Mouse (Mus musculus): ENCODE data around the gene Scd2. TPM values are rescaled to one million over a fixed set of nuclear protein-coding genes. Genes with fewer than 3 reads are reported as not detected.
"Not testable (repeated sequence)": the region's sequence is repeated elsewhere in the genome, so short reads cannot be mapped to it uniquely, and the experiment has no call there.

The Scd2 gene
- polyA plus RNA-seq, 1 experiment from 2014 or later = 470 TPM

DNA sequence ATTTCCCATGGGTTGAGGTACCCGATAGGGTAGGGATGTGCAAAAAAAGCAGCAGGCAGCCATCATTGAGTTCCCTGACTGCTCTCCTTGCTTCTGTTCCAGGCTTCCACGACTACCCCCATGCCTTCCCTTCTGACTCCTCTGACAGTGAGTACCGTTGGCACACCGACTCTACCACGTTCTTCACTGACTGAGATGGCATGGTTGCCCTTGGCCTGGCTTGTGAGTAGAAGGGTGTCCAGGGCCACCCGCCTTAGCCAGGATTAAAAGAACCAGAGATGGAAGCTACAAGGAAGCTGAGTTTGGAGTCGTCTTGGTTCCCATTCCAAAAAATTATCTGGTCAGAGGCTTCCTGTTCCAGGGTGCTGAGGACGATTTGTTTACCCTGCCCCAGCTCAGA lies 15.5 kb upstream of the Scd2 start:
- Histone ChIP-seq H3K4me2 (no peak overlapping the region), H3K36me3 (replicated peaks) (no peaks in the 10 kb centered on the region), H3K9me3 (no peaks in the 10 kb centered on the region), H3K9ac (no peak overlapping the region), H3K4me1 (peaks cover 29% of the 10 kb centered on the region), H3K27ac (no peak overlapping the region), H3K27me3 (no peaks in the 10 kb centered on the region), H3K4me3 (replicated peaks) (no peak overlapping the region)
- no peak for ATAC-seq (ENCODE audit: low FRiP score)
- 90% methylated on average over 8 of the region's 8 CpGs for WGBS

DNA sequence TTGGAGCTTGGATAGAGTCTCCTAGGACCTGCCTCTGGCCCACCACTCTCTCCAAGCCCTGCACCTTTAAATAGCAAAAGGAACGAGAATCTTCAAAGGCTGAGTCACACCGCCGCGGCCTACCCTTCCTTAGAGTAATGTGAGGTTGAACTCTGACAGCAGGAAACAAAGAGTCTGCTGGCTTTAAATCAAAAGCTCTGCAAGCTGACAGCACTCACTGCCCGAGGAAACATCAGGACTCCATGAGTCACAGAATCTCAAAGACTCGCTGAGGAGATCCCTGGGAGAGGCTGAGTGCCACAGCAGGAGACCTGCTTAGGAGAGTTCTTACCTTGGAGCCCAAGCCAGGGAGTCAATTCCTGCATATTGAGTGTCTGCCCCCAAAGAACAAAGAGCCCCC lies 12.7 kb upstream of the Scd2 start:
- Histone ChIP-seq H3K9me3 (no peaks in the 10 kb centered on the region), H3K9ac (no peak overlapping the region), H3K27ac (peak overlapping the region; percentile 47), H3K4me2 (no peak overlapping the region), H3K4me3 (replicated peaks) (no peak overlapping the region), H3K27me3 (no peaks in the 10 kb centered on the region), H3K36me3 (replicated peaks) (no peaks in the 10 kb centered on the region), H3K4me1 (peaks cover 48% of the 10 kb centered on the region)
- 7% methylated on average over 6 of the region's 6 CpGs for WGBS
- ATAC-seq (ENCODE audit: low FRiP score) = no peak

DNA sequence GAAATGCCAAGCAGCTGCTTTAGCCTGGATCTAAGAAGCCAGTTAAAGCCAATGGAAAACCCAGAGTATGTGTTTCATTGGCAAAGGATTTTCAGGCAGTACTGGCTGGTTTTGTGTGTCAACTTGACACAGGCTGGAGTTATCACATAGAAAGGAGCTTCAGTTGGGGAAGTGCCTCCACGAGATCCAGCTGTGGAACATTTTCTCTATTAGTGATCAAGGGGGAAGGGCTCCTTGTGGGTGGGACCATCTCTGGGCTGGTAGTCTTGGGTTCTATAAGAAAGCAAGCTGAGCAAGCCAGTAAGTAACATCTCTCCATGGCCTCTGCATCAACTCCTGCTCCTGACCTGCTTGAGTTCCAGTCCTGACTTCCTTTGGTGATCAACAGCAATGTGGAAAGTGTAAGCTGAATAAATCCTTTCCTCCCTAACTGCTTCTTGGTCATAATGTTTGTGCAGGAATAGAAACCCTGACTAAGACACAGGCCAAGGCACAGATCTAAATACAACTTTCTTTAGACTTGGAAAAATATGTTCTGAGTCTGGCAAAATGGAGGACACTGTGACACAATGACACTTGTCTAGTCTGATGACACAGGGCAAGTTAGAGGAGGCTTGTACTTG lies 11.5 kb upstream of the Scd2 start:
- H3K27ac ChIP-seq = peak overlapping the region; percentile 98; the same call in 1 of the 2 replicates
- H3K4me1 ChIP-seq = peaks cover 51% of the 10 kb centered on the region
- H3K27me3 ChIP-seq; H3K4me3 ChIP-seq (replicated peaks); ATAC-seq (ENCODE audit: low FRiP score); H3K9me3 ChIP-seq; H3K9ac ChIP-seq; H3K4me2 ChIP-seq; H3K36me3 ChIP-seq (replicated peaks): not testable (repeated sequence)
- 71% methylated on average over 1 of the region's 1 CpGs for WGBS

- no peak overlapping the region for H3K4me3 ChIP-seq (replicated peaks)
- H3K4me1 ChIP-seq = peaks cover 51% of the 10 kb centered on the region
- 25% methylated on average over 9 of the region's 9 CpGs for whole genome bisulfite sequencing
- peak overlapping the region; percentile 98 for H3K27ac ChIP-seq
- H3K27me3 ChIP-seq = no peaks in the 10 kb centered on the region
- H3K4me2 ChIP-seq = peak overlapping the region; percentile 78
- H3K9me3 ChIP-seq = no peaks in the 10 kb centered on the region
- ATAC-seq (ENCODE audit: low FRiP score) = no peak
- no peaks in the 10 kb centered on the region for H3K36me3 ChIP-seq (replicated peaks)
- no peak overlapping the region for H3K9ac ChIP-seq
Measured at GRCm38 (mm10) chr19:44282534-44283156, 10.8 kb upstream of the Scd2 start.

DNA sequence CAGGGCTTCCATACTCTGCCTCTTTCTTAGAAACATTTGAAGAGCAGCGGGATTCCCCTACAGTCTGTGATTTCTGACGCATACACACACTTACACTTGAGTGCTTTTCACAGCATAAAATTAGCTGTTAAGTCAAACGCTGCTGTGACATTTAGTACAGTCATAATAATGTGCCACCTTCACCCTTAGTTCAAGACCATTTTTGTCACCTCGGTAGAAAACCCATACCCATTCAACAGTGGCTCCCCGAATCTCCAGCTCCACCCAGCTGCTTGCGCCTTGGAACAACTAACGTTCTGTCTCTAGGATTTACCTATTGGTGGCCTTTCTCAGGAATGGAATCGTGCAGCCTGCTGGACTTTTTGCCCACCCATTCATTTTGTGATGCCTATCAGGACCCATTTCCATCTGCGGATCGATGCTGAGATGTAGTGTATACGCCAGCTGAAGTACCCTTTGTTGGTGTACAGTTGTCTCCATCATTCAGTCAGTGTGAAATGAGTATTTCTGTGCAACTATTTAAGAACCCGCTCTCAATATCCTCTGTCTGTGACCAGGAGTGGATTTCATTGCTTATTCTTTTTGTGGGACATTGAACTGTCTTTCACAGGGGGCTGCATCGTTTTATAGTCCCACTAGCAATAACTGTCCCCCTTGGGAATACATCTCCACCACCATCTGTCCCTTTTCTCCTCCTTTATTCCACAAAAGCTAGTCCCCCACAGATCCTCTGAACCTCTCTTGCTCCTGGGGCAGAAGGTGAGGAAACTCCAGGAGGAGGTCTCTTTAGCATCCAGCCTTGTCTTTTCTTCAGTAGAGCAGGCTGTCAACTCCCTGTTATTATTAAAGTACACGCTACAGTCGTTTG lies 10.1 kb upstream of the Scd2 start:
- Histone ChIP-seq H3K4me1 (peaks cover 51% of the 10 kb centered on the region), H3K9me3 (no peaks in the 10 kb centered on the region), H3K36me3 (replicated peaks) (no peaks in the 10 kb centered on the region), H3K27me3 (no peaks in the 10 kb centered on the region), H3K4me3 (replicated peaks) (peak overlapping the region; percentile 41), H3K9ac (peak overlapping the region; percentile 59), H3K27ac (peak overlapping the region; percentile 98), H3K4me2 (peak overlapping the region; percentile 78)
- 24% methylated on average over 15 of the region's 15 CpGs for WGBS
- no peak; the same call in none of the 2 replicates for ATAC-seq (ENCODE audit: low FRiP score)

DNA sequence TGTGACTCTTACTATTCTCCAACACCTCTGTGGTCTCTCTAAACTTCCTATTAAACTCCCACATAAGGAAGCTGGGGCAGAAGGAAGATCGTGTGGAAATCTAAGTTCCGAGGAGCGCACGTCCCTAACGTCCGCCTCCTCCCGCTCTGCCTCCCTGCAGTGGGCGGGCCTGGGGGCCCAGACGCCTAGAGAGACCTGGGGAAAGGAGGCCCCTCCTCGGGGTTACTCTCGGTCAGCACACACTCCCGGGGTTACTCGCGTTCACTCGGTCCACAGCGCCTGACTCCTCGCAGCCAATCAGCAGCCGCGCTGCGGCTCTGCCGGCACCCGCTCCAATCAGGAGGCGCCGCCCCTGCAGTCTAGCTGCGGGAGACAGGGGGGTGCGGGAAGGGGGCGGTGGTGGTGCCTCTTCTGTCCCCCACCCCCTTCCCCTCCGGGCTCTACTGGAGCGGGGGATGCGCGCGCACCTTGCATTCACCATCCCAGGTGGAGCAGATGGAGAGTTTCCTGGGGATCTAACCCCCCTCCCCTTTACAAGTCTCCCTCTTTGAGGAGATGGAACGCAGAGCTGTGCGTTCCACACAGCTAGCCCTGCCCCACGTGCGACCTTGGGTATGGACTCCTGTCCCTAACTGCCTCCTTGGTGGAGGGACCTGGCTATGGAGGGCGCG lies 9.3 kb upstream of the Scd2 start:
- Histone ChIP-seq H3K36me3 (replicated peaks) (no peaks in the 10 kb centered on the region), H3K9me3 (no peaks in the 10 kb centered on the region), H3K4me2 (peak overlapping the region; percentile 78), H3K4me1 (peaks cover 49% of the 10 kb centered on the region), H3K27ac (peak overlapping the region; percentile 98), H3K27me3 (no peaks in the 10 kb centered on the region), H3K9ac (peak overlapping the region; percentile 59), H3K4me3 (replicated peaks) (peak overlapping the region; percentile 41)
- peak; percentile 99 for ATAC-seq (ENCODE audit: low FRiP score)
- WGBS = 0% methylated on average over 38 of the region's 38 CpGs

DNA sequence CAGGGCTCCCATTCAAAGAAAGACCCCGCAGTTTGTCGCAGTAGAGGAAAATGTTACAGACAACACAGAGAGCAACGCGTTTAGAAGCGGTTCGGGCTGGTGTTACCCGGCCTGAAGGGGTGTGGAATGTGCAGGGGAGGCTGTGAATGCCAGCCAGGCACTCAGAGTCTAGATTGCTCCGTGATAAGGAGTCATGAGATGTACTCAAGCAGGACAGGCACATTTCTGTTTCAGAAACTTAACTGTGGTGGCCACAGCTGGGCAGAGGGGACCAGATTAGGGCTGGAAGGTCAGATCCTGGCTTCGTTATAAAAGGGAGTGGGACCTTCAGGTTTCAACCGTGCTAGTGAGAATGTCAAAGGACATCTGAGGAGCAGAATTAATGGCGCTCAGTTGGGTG lies 8.8 kb upstream of the Scd2 start:
- H3K4me1 ChIP-seq = peaks cover 47% of the 10 kb centered on the region
- H3K36me3 ChIP-seq (replicated peaks) = no peaks in the 10 kb centered on the region
- peak; percentile 25 for ATAC-seq (ENCODE audit: low FRiP score)
- peak overlapping the region; percentile 41 for H3K4me3 ChIP-seq (replicated peaks)
- peak overlapping the region; percentile 78 for H3K4me2 ChIP-seq
- peak overlapping the region; percentile 98 for H3K27ac ChIP-seq
- peak overlapping the region; percentile 59 for H3K9ac ChIP-seq
- H3K9me3 ChIP-seq = no peaks in the 10 kb centered on the region
- H3K27me3 ChIP-seq = no peaks in the 10 kb centered on the region
- WGBS = 3% methylated on average over 11 of the region's 11 CpGs

DNA sequence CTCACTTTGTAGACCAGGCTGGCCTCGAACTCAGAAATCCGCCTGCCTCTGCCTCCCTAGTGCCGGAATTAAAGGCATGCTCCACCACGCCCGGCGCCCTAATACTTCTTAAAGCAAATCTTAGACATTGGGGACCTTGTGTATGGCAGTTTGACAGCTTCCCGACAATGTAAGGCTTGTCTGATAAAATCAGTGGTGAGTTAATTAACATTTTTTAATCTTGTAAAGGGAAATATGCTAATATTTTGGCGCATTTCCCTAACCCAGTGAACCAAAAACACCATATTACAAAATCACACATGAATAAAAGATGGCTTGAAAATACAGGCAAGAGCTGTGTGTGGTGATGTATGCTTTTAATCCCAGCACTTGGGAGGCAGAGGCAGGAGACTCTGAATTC lies 7.9 kb upstream of the Scd2 start:
- no peaks in the 10 kb centered on the region for H3K36me3 ChIP-seq (replicated peaks)
- no peak overlapping the region for H3K27ac ChIP-seq
- no peaks in the 10 kb centered on the region for H3K27me3 ChIP-seq
- WGBS = 91% methylated on average over 8 of the region's 8 CpGs
- ATAC-seq (ENCODE audit: low FRiP score) = no peak
- H3K9me3 ChIP-seq = no peaks in the 10 kb centered on the region
- H3K9ac ChIP-seq = no peak overlapping the region
- H3K4me2 ChIP-seq = no peak overlapping the region
- H3K4me3 ChIP-seq (replicated peaks) = no peak overlapping the region
- H3K4me1 ChIP-seq = peaks cover 46% of the 10 kb centered on the region

GRCm38 (mm10) chr19:44286109-44286508 lies 7.4 kb upstream of the Scd2 start:
- no peak overlapping the region for H3K27ac ChIP-seq
- H3K27me3 ChIP-seq = no peaks in the 10 kb centered on the region
- peaks cover 41% of the 10 kb centered on the region for H3K4me1 ChIP-seq
- H3K4me2 ChIP-seq = no peak overlapping the region
- ATAC-seq (ENCODE audit: low FRiP score) = no peak
- H3K9ac ChIP-seq = no peak overlapping the region
- 47% methylated on average over 2 of the region's 2 CpGs for WGBS
- no peaks in the 10 kb centered on the region for H3K9me3 ChIP-seq
- H3K4me3 ChIP-seq (replicated peaks) = no peak overlapping the region
- H3K36me3 ChIP-seq (replicated peaks) = no peaks in the 10 kb centered on the region

DNA sequence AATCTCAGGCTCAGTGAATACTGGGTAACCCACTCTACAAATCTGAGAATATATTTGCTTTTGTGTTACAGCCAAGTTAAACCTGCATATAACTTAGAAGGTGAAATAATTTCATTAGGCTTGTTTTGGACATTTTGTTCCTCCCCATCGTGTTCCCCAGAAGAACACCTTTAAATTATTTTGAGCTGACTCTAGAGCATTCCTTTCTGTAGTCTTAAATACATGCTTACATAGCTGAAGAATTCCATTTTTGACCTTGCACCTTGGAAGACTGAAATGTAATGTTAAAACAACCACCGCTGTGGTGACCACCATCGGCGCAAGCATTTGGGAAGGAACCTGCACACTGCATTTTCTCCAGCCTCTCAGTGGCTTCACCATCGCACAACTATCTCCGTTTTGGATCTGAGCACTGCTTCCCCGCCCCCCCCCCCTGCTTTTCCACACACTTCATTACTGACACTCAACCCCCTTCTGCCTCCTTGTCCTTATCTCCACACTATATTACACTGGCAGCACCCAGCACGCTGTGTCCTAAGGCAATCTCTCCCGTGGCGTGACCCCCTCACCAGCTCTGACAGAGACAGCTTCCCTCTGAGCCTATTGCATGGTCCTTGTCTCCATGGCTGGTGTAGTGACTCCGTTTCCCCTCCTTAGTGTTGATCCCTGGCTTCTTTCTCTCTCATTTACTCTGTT lies 5.9 kb upstream of the Scd2 start:
- 81% methylated on average over 11 of the region's 11 CpGs for WGBS
- H3K4me1 ChIP-seq = peaks cover 44% of the 10 kb centered on the region
- no peaks in the 10 kb centered on the region for H3K36me3 ChIP-seq (replicated peaks)
- H3K4me2 ChIP-seq = no peak overlapping the region
- H3K27ac ChIP-seq = no peak overlapping the region
- H3K9me3 ChIP-seq = no peaks in the 10 kb centered on the region
- no peak overlapping the region for H3K4me3 ChIP-seq (replicated peaks)
- no peaks in the 10 kb centered on the region for H3K27me3 ChIP-seq
- ATAC-seq (ENCODE audit: low FRiP score) = no peak
- H3K9ac ChIP-seq = no peak overlapping the region

GRCm38 (mm10) chr19:44292083-44292482 lies 1.4 kb upstream of the Scd2 start:
- no peaks in the 10 kb centered on the region for H3K27me3 ChIP-seq
- H3K4me3 ChIP-seq (replicated peaks) = no peak overlapping the region
- no peak for ATAC-seq (ENCODE audit: low FRiP score)
- 67% methylated on average over 2 of the region's 2 CpGs for WGBS
- peak overlapping the region; percentile 99 for H3K27ac ChIP-seq
- peaks cover 47% of the 10 kb centered on the region for H3K4me1 ChIP-seq
- H3K9me3 ChIP-seq = no peaks in the 10 kb centered on the region
- no peak overlapping the region for H3K9ac ChIP-seq
- H3K36me3 ChIP-seq (replicated peaks) = peaks cover 22% of the 10 kb centered on the region
- H3K4me2 ChIP-seq = peak overlapping the region; percentile 100
